Mouse (Mus musculus) lung, postnatal 0 days (tissue): Measurements from ENCODE around the gene Gk2.

Source experiments
- CTCF ChIP-seq: IDR thresholded peaks from 2 replicates; pipeline ENCODE4 v1.5.1; 2016; ENCODE audit warnings: antibody characterized with exemption, mild to moderate bottlenecking
- EP300 ChIP-seq: IDR thresholded peaks from 2 replicates; pipeline ENCODE4 v1.6.1; 2016; ENCODE audit warnings: antibody characterized with exemption, mild to moderate bottlenecking, control low read depth

DNA sequence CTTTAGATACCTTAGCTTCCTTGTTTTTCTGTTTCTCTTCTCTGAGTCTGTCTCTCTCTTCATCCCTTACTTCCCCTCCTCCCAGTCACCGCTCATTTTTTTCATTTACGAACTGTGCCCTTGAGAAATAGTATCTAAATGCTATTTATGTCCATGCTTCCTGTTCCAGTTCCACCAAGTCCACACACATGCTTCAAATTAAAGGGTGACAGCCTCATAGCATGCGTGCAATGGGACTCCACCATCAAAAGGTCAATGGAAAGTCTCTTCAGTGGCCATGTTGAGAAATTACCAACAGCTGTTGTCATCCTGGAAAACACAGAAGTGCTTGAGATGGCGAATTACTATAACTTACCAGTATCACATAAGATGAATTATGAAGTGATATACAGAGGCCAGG, 5.4 kb downstream of the Gk2 start:
- no peak for TF ChIP-seq CTCF
- TF ChIP-seq EP300, result no peak
